In the genomic region with DNA sequence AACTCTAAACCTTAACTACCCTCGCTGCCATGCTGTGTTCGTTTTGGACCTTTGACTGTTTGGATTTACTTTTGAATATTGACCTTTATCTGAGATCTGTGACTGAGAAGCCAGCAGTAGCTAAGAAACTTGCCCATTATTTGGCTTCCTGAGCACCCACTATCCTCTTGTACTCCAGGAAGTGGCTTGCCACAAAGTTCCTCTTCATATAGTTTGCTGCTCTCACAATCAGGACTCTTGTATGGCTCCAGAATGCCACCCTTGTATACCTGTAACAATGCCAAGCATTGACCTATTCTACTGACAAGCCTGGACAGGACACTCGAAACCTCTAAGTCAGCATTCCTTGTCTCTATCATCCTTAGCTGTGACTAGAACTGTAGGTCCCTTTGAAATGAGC, we compare ENCODE assay signal across 27 mouse cellular contexts.
A peak's percentile ranks its signal among the peaks of the same experiment; 100 is the strongest.
DNase-seq lines count a peak whose midpoint lies in the region; ATAC-seq lines count a peak whose summit lies in the region.
"Had no signal": no experiment of that assay in that cellular context is flagged by ENCODE, and none has a peak within 500 bp of the region (broad histone marks: within the 10 kb centered on the region; RNA-seq: fewer than 3 reads in every experiment).

No protein-coding gene starts in this region.

- H3K4me3 ChIP-seq in heart, embryonic 11.5 days (ENCODE audit: low read depth, low read length) = no peak overlapping the region
- H3K4me3 ChIP-seq: embryonic facial prominence, embryonic 12.5 days; embryonic facial prominence, embryonic 15.5 days; heart, adult 2 months; heart, embryonic 10.5 days; hindbrain, embryonic 10.5 days; hindbrain, embryonic 13.5 days; intestine, embryonic 15.5 days had no signal

- no peaks in the 10 kb centered on the region for H3K27me3 ChIP-seq in heart, embryonic 11.5 days (ENCODE audit: control insufficient read depth, insufficient read depth, low read length)
- H3K27me3 ChIP-seq: CH12.LX; embryonic facial prominence, embryonic 12.5 days; embryonic facial prominence, embryonic 15.5 days; hindbrain, embryonic 13.5 days; intestine, embryonic 15.5 days had no signal

- WGBS in heart, embryonic 11.5 days (ENCODE audit: insufficient replicate concordance) = 68% methylated on average over 3 of the region's 3 CpGs

- no peak overlapping the region for H3K27ac ChIP-seq in heart, embryonic 11.5 days (ENCODE audit: low read depth, low read length)
- H3K27ac ChIP-seq: embryonic facial prominence, embryonic 12.5 days; embryonic facial prominence, embryonic 15.5 days; heart, adult 2 months; heart, embryonic 10.5 days; hindbrain, embryonic 10.5 days; hindbrain, embryonic 13.5 days; intestine, embryonic 15.5 days had no signal

- no peak for ATAC-seq in heart, embryonic 11.5 days (replicated peaks; ENCODE audit: insufficient number of reproducible peaks, low FRiP score, low TSS enrichment)
- peak; percentile 72 to 78 for ATAC-seq in hematopoietic stem cell, adult 5-6 weeks (replicated peaks in 1 of 2; ENCODE audit: insufficient read depth in 1 of 2, low FRiP score in 2 of 2, low TSS enrichment in 1 of 2, low read depth in 1 of 2, poor library complexity in 2 of 2, severe bottlenecking in 2 of 2)
- ATAC-seq: forebrain, embryonic 14.5 days; forebrain, postnatal 0 days; hindbrain, embryonic 16.5 days; intestine, embryonic 15.5 days had no signal

- no peaks in the 10 kb centered on the region for H3K9me3 ChIP-seq in heart, embryonic 11.5 days (replicated peaks; ENCODE audit: control insufficient read depth, low read length)
- H3K9me3 ChIP-seq: embryonic facial prominence, embryonic 12.5 days; embryonic facial prominence, embryonic 15.5 days; heart, embryonic 10.5 days; hindbrain, embryonic 10.5 days; hindbrain, embryonic 13.5 days; intestine, embryonic 15.5 days had no signal

- H3K36me3 ChIP-seq in heart, embryonic 11.5 days (ENCODE audit: control insufficient read depth, insufficient read depth, low read length) = no peaks in the 10 kb centered on the region
- H3K36me3 ChIP-seq: embryonic facial prominence, embryonic 12.5 days; embryonic facial prominence, embryonic 15.5 days; G1E; heart, embryonic 10.5 days; hindbrain, embryonic 10.5 days; hindbrain, embryonic 13.5 days; intestine, embryonic 15.5 days had no signal

- peak; percentile 75 for DNase-seq in heart, adult 11 months
- peak; percentile 9 for DNase-seq in thymus, postnatal 14 days
- no peak for DNase-seq in thymus, postnatal 36 days
- peak; percentile 3 for DNase-seq in naive thymus-derived CD4-positive, alpha-beta T cell, adult 2 months (ENCODE audit: low read depth)
- no peak for DNase-seq in yolk sac, embryonic 10.5 days (ENCODE audit: low spot score)
- DNase-seq in adrenal gland, adult 8-10 months = no peak
- DNase-seq: adrenal gland, adult 2 months; adrenal gland, postnatal 25 days; B cell, adult 2 months; cerebellum, adult 11-12 months; cerebellum, adult 9-10 months; cerebellum, postnatal 14 days; forebrain, postnatal 0 days; gastrocnemius, postnatal 36 days; heart, adult 2 months had no signal

- H3K9ac ChIP-seq in heart, embryonic 11.5 days (ENCODE audit: low read depth, low read length) = no peak overlapping the region
- H3K9ac ChIP-seq: embryonic facial prominence, embryonic 12.5 days; embryonic facial prominence, embryonic 15.5 days; forebrain, postnatal 0 days; hindbrain, embryonic 13.5 days; intestine, embryonic 15.5 days had no signal

- H3K4me2 ChIP-seq in heart, embryonic 11.5 days = no peak overlapping the region
- H3K4me2 ChIP-seq: embryonic facial prominence, embryonic 12.5 days; embryonic facial prominence, embryonic 15.5 days; hindbrain, embryonic 13.5 days; intestine, embryonic 15.5 days had no signal

- no peaks in the 10 kb centered on the region for H3K4me1 ChIP-seq in heart, embryonic 11.5 days (ENCODE audit: control insufficient read depth, insufficient read depth, low read length)
- H3K4me1 ChIP-seq: embryonic facial prominence, embryonic 15.5 days; heart, embryonic 10.5 days; intestine, embryonic 15.5 days had no signal

Comparison
In these comparisons a context has a peak if more than half of its experiments do, and no peak if none do; other contexts are left out.
1. DNase-seq: peak in heart, adult 11 months (single experiment), thymus, postnatal 14 days (single experiment) and naive thymus-derived CD4-positive, alpha-beta T cell, adult 2 months (single experiment); none in thymus, postnatal 36 days (0 of 2), yolk sac, embryonic 10.5 days (single experiment) and adrenal gland, adult 8-10 months (single experiment).